Mouse (Mus musculus) embryonic facial prominence, embryonic 14.5 days (tissue): ENCODE measurements around the gene Pdcd6. TPM values are rescaled to one million over a fixed set of nuclear protein-coding genes. Genes with fewer than 3 reads are reported as not detected.

Experiments used
- ATAC-seq: fragments of 200-750 bp; cut with Nextera tagmentation; 2 replicates; pipeline ENCODE4 v1.8.0; 2017; ENCODE audit warnings: low read depth, moderate number of reproducible peaks, moderate TSS enrichment
- DNase-seq: peaks from one replicate; pipeline ENCODE4 v3.0.0-alpha.2; 2015; ENCODE audit warnings: low spot score
- H3K27ac ChIP-seq: fragments of 300-500 bp; sonication (generic); replicated peaks from 2 replicates; pipeline ENCODE4 v1.5.1; 2014; ENCODE audit warnings: low read depth, mild to moderate bottlenecking, low read length, moderate library complexity
- H3K27me3 ChIP-seq: fragments of 300-500 bp; sonication (generic); replicated peaks from 2 replicates; pipeline ENCODE4 v1.6.1; 2014; ENCODE audit warnings: low read length; ENCODE audit not compliant: control insufficient read depth, insufficient read depth
- H3K36me3 ChIP-seq: fragments of 300-500 bp; sonication (generic); 2 replicates; pipeline ENCODE4 v1.6.1; 2014; ENCODE audit warnings: low read length, mixed read lengths; ENCODE audit not compliant: control insufficient read depth, insufficient read depth
- H3K4me1 ChIP-seq: fragments of 300-500 bp; sonication (generic); 2 replicates; pipeline ENCODE4 v1.6.1; 2014; ENCODE audit warnings: antibody characterized with exemption, low read length; ENCODE audit not compliant: control insufficient read depth, insufficient read depth
- H3K4me2 ChIP-seq: fragments of 300-500 bp; sonication (generic); 2 replicates; pipeline ENCODE4 v1.6.1; 2014; ENCODE audit warnings: low read depth, mild to moderate bottlenecking, low read length, moderate library complexity, mixed read lengths
- H3K4me3 ChIP-seq: fragments of 300-500 bp; sonication (generic); 2 replicates; pipeline ENCODE4 v1.5.1; 2014; ENCODE audit warnings: low read depth, mild to moderate bottlenecking, low read length
- H3K9ac ChIP-seq: fragments of 300-500 bp; sonication (generic); 2 replicates; pipeline ENCODE4 v1.6.1; 2014; ENCODE audit warnings: low read depth, mild to moderate bottlenecking, low read length, moderate library complexity, mixed read lengths
- H3K9me3 ChIP-seq: fragments of 300-500 bp; sonication (generic); 2 replicates; pipeline ENCODE4 v1.6.1; 2016; ENCODE audit warnings: low read length; ENCODE audit not compliant: control insufficient read depth
- WGBS: fragments of 180-500 bp; shearing (Covaris S2); extraction: QIAGEN DNeasy Blood & Tissue Kit; methylation state at CpG from one replicate; pipeline ENCODE4 v1.1.7; 2014; 5-methylcytosine and 5-hydroxymethylcytosine counted together
- polyA plus RNA-seq: library from polyadenylated mRNA; unstranded; fragments of >200 nt; fragmentation: Nextera tagmentation; extraction: Ambion mirVana; gene quantifications from 2 replicates; pipeline ENCODE4 v1.2.1, GENCODE M21; 2014

Gene Pdcd6
- polyA plus RNA-seq, 1 experiment from 2014 or later = 150 TPM

DNA sequence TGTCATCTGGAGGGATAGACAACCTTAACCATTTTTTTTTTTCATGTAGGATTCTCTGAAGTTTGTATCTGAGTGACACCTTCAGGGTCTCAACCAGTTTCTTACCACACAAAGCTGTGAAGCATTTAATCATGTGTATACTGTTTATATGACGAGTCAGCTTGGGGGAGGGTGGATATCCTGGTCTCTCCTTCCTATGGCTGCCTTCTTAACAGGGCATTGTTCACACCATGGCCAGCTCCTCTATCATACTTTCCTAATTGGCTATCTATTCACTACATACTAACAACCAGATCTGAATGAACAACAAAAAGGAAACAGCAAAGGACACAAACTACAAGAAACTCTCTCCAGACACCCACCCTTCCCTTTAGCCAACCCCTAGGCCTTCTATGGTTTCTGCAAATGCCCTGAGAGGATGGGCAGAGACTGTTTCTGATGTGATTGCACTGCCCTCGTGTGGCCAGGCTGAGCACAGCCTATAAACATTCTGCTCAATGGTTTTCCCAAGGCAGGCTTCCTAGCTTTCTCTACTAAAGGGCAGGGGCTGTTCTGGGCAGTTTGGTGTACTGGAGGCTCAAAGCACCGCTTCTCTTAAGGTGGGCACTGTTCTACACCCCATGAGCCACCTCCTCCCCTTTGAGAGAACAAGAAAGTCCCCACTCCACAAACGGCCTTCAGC is 16.3 kb downstream of the Pdcd6 start:
- H3K27me3 ChIP-seq = no peaks in the 10 kb centered on the region
- H3K36me3 ChIP-seq = peaks cover 43% of the 10 kb centered on the region
- no peaks in the 10 kb centered on the region for H3K4me1 ChIP-seq
- no peaks in the 10 kb centered on the region for H3K9me3 ChIP-seq
- no peak overlapping the region for H3K4me3 ChIP-seq
- H3K27ac ChIP-seq = no peak overlapping the region
- 40% methylated on average over 4 of the region's 4 CpGs for WGBS
- DNase-seq (peak; percentile 76), ATAC-seq (peak; percentile 78)
- H3K4me2 ChIP-seq = no peak overlapping the region
- H3K9ac ChIP-seq = no peak overlapping the region

DNA sequence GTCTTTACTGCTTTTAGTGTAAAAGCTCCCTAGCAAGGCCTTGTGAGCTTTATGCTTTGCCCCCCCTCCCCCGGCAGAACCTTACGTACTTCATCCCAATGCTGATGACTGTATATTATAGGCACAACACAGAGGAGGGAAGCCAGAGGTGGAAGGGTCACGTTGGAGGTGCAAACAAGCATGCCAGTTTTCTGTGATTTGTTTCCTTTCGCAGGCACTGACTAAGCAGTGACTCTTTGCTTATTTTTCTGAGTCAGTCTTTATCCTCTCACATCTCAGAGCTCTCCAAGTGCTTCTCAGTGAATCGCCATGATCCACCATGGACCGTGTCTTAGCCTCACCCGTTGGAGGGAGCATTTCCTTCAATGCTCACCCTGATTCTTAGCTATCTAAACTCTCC is 21.0 kb downstream of the Pdcd6 start:
- no peak overlapping the region for H3K4me2 ChIP-seq
- ATAC-seq (no peak), DNase-seq (no peak)
- H3K27me3 ChIP-seq = no peaks in the 10 kb centered on the region
- no peaks in the 10 kb centered on the region for H3K4me1 ChIP-seq
- H3K4me3 ChIP-seq = no peak overlapping the region
- no peak overlapping the region for H3K9ac ChIP-seq
- no peaks in the 10 kb centered on the region for H3K36me3 ChIP-seq
- WGBS = 78% methylated on average over 7 of the region's 7 CpGs
- H3K27ac ChIP-seq = no peak overlapping the region
- no peaks in the 10 kb centered on the region for H3K9me3 ChIP-seq

DNA sequence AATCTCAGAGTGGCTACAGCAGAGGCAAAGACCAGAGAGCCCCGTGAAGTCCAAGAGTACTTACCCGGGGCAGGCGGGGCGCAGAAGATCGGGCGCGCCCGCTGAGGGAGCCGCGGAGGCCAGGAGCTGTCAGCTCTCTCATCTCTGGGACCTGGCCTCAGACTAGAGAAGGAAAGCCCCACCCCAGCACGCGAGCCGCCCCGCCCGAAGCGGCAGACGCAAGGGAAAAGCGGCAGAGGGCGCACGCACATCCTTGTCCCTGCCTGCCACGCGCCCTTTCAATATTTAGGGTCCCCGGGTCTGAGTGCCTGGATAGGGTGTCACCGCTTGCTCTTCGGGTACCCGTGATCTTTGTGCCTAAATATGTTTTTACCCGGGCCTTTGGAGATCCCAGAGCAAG is 25.2 kb downstream of the Pdcd6 start, which contains the start of gene Ahrr:
Gene Ahrr (minus strand): TSS at position 165 of the 400 bp plus-strand sequence.
- H3K36me3 ChIP-seq = no peaks in the 10 kb centered on the region
- no peaks in the 10 kb centered on the region for H3K4me1 ChIP-seq
- H3K9ac ChIP-seq = peak within 1 kb of the TSS; percentile 15; the same call in 1 of the 2 replicates
- H3K27me3 ChIP-seq = no peaks in the 10 kb centered on the region
- no peaks in the 10 kb centered on the region for H3K9me3 ChIP-seq
- ATAC-seq = peak; percentile 55; the same call in 1 of the 2 replicates
- under 1% methylated on average over 20 of the region's 27 CpGs for WGBS
- H3K27ac ChIP-seq = no peak within 1 kb of the TSS
- peak within 1 kb of the TSS; percentile 54 for H3K4me2 ChIP-seq
- peak; percentile 59 for DNase-seq
- H3K4me3 ChIP-seq = peak within 1 kb of the TSS; percentile 27

DNA sequence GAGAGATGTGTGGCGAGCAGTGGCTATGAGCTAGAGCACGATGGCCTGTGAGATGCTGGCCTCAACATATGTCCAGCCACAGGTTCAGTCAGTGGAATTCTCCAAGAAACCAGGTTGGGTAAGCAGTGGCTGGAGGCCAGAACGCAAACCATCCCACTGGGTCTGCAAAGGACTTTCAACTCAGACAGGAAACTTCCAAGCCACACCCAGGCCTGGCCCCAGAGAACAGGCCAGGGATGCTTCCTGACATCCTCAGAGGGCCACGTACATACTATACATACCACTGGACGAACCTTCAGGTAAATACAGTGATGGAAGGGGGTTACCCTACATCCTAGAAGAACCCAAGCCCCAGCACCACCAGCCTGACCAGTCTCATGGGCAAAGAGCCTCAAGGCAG is 27.7 kb downstream of the Pdcd6 start:
- Histone ChIP-seq H3K4me2 (no peak overlapping the region), H3K9ac (no peak overlapping the region), H3K9me3 (no peaks in the 10 kb centered on the region), H3K27ac (no peak overlapping the region), H3K27me3 (no peaks in the 10 kb centered on the region), H3K4me3 (no peak overlapping the region), H3K4me1 (no peaks in the 10 kb centered on the region), H3K36me3 (no peaks in the 10 kb centered on the region)
- DNase-seq (no peak), ATAC-seq (no peak)
- WGBS = 84% methylated on average over 5 of the region's 5 CpGs

DNA sequence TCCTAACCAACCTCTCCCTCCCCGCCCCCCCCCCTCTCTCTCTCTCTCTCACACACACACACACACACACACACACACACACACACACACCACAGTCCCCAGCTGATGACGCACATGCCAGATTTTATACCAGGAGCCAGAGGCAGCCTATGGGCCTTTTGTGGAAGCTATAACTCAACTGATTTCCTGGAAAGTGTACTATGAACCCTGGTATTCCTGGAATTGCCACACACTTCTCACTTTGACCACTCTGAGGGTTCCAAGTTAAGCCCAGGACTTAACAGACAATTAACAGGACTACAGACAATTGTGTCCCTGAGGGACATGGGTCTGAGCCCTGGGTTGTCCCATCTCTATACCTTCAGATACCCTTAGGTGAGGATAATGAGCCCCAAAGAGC is 35.1 kb downstream of the Pdcd6 start:
- ATAC-seq (no peak), DNase-seq (no peak)
- H3K9me3 ChIP-seq = no peaks in the 10 kb centered on the region
- no peak overlapping the region for H3K4me3 ChIP-seq
- no peak overlapping the region for H3K9ac ChIP-seq
- no peaks in the 10 kb centered on the region for H3K36me3 ChIP-seq
- no peaks in the 10 kb centered on the region for H3K4me1 ChIP-seq
- no peak overlapping the region for H3K27ac ChIP-seq
- H3K27me3 ChIP-seq = no peaks in the 10 kb centered on the region
- 89% methylated on average over 1 of the region's 2 CpGs for WGBS
- H3K4me2 ChIP-seq = no peak overlapping the region

DNA sequence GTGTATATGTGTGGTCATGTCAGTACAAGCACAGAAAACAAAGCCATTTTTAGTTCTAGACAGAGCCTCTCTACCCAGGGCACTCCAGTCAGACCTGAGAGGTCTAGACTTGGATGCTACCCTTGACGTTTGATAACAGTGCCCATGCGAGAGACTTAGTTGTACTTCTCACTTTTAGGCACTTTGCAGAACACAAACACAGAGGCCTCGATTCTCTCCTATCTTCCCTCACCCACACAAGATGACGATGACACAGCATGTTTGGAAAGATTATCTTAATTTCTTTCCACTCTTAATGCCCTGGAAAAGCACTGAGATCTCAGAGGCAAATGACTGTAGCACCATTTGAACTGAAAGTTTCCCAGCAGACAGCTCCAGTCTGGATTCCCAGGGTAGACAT is 41.7 kb downstream of the Pdcd6 start:
- H3K4me1 ChIP-seq = no peaks in the 10 kb centered on the region
- no peaks in the 10 kb centered on the region for H3K36me3 ChIP-seq
- H3K9me3 ChIP-seq = no peaks in the 10 kb centered on the region
- WGBS = 73% methylated on average over 4 of the region's 4 CpGs
- DNase-seq (no peak), ATAC-seq (no peak)
- no peak overlapping the region for H3K4me3 ChIP-seq
- H3K4me2 ChIP-seq = no peak overlapping the region
- H3K9ac ChIP-seq = no peak overlapping the region
- no peak overlapping the region for H3K27ac ChIP-seq
- no peaks in the 10 kb centered on the region for H3K27me3 ChIP-seq

DNA sequence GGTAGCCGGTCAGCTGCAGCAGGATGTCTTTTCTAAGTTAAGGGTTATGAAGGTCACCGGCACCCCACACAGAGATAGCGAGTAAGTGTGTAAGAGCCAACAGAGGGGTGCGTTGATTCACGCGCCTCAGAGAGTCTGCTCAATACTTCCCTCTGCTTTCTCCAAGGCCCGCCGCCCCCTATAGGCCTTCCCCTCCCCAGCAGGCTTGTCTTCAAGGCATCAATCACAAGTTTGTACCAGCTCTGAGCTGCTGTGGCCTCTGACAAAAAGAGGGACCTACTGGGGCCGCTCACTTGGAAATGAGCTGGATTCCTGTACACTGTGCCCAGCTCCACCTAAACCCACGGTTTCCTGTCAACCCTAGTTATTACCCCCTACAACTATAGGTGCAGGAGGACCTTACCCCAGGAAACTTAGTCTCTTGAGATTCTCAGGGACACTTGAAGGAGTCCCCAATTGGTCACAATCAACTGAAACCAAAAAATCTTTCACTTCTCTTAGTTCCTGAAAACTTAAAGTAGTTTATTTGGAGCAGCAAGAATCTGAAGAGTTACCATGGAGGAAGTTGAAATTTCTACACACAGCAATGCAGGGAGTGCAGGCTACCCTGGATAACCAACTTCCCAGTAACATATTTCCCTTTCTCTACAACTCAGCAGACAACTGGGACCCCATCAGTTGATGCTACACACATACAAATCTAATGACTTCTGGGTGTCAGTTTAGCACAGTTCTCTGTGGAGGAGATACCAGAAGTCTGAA is 57.0 kb downstream of the Pdcd6 start:
- Histone ChIP-seq H3K4me1 (peaks cover 5% of the 10 kb centered on the region; the same call in 1 of the 2 replicates), H3K36me3 (no peaks in the 10 kb centered on the region), H3K9me3 (no peaks in the 10 kb centered on the region), H3K9ac (peak overlapping the region; percentile 77), H3K27me3 (no peaks in the 10 kb centered on the region), H3K4me2 (peak overlapping the region; percentile 89), H3K4me3 (peak overlapping the region; percentile 50), H3K27ac (peak overlapping the region; percentile 46; the same call in 1 of the 2 replicates)
- ATAC-seq (peak; percentile 92), DNase-seq (peak; percentile 62)
- WGBS = 3% methylated on average over 10 of the region's 10 CpGs

DNA sequence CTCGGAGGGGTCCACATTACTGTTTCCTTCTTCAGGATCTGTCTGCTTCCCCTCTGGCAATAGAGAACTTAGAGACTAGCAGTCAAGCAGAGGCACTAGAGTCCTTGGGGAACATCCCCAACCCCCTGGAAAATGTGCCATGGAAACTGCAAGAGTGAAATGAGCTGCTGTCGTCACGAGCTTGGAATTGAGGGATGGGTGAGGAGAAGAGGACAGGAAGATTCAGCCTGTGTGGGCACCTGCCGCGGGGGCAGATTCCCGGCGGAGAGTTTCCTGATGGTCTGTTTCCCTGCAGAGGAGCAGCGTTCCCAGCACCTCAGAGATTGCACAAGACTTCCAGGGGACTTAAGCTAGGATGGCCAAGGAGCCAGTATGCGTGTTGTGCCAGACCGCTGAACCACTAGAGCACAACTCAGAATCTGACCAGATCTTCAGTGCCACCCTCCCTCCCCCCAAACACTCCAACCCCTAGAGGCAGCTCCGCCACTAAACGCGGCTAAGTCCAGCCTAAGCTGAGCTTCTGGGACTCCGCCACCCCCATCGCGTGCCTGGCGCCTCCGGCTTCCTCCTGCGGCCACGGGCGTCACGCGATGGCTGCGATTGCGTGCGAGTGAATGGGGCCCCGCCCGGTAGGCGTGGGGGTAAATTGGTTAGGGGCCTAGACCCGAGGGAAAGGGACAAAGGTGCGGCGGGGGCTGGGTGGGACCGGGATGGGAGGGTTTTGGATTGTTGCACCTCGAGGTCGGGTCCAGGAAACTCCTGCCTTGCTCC is 57.7 kb downstream of the Pdcd6 start:
- peak; percentile 61 for DNase-seq
- peak; percentile 91 for ATAC-seq
- Histone ChIP-seq H3K36me3 (no peaks in the 10 kb centered on the region), H3K4me3 (peak overlapping the region; percentile 50), H3K27ac (peak overlapping the region; percentile 46; the same call in 1 of the 2 replicates), H3K4me1 (peaks cover 5% of the 10 kb centered on the region; the same call in 1 of the 2 replicates), H3K9ac (peak overlapping the region; percentile 77), H3K4me2 (peak overlapping the region; percentile 89), H3K27me3 (no peaks in the 10 kb centered on the region), H3K9me3 (no peaks in the 10 kb centered on the region)
- 3% methylated on average over 33 of the region's 35 CpGs for WGBS
